Mouse (Mus musculus) CH12.LX (cell line): ENCODE results near the gene Lpo. TPM values are rescaled to one million over a fixed set of nuclear protein-coding genes. Genes with fewer than 3 reads are reported as not detected.

Experiments used
- DNase-seq: peaks from one replicate; pipeline ENCODE4 v3.0.0-alpha.2; 2013; ENCODE audit errors: extremely low read depth
- H3K27ac ChIP-seq: 2 replicates; pipeline ENCODE4 v1.5.1; 2012; ENCODE audit warnings: low read depth, mild to moderate bottlenecking, control low read depth, moderate library complexity; ENCODE audit not compliant: insufficient read depth
- H3K27me3 ChIP-seq: replicated peaks from 2 replicates; pipeline ENCODE3; 2012; ENCODE audit warnings: inconsistent platforms
- H3K36me3 ChIP-seq, 2 experiments: replicated peaks in 1 of 2; 2 replicates each; pipeline versions ENCODE3 to v1.6.1; 2012; ENCODE audit warnings: inconsistent platforms in 1 of 2, low read length in 1 of 2, mild to moderate bottlenecking in 1 of 2, mixed read lengths in 1 of 2, moderate library complexity in 1 of 2; ENCODE audit not compliant: control insufficient read depth in 1 of 2, insufficient read depth in 1 of 2
- H3K4me1 ChIP-seq, 2 experiments: 2 replicates each; pipeline ENCODE4 v1.6.1; 2012; ENCODE audit warnings: inconsistent platforms in 1 of 2, moderate library complexity in 1 of 2; ENCODE audit not compliant: insufficient read depth in 2 of 2, control insufficient read depth in 1 of 2
- H3K4me2 ChIP-seq: 2 replicates; pipeline ENCODE4 v1.6.1; 2012; ENCODE audit warnings: low read depth, mild to moderate bottlenecking, control low read depth; ENCODE audit not compliant: poor library complexity, insufficient read depth, severe bottlenecking
- H3K4me3 ChIP-seq, 3 experiments: fragments of 150-350 bp in 1 of 3; sonication (generic) in 1 of 3; replicated peaks in 1 of 3; 2 replicates each; pipeline versions ENCODE3 to v1.5.1; 2011 to 2012; ENCODE audit warnings: low read depth in 2 of 3, low read length in 2 of 3, mild to moderate bottlenecking in 2 of 3, moderate library complexity in 2 of 3, control low read depth in 1 of 3, improper control_type of control experiment in 1 of 3, inconsistent platforms in 1 of 3, mixed read lengths in 1 of 3; ENCODE audit not compliant: poor library complexity in 1 of 3
- H3K79me2 ChIP-seq: replicated peaks from 2 replicates; pipeline ENCODE4 v1.6.1; 2012; ENCODE audit warnings: mild to moderate bottlenecking, moderate library complexity; ENCODE audit not compliant: control insufficient read depth, poor library complexity, insufficient read depth, severe bottlenecking; ENCODE audit errors: extremely low read depth
- H3K9ac ChIP-seq: 2 replicates; pipeline ENCODE4 v1.6.1; 2012; ENCODE audit warnings: low read depth, mild to moderate bottlenecking, control low read depth, moderate library complexity; ENCODE audit not compliant: insufficient read depth
- H3K9me3 ChIP-seq: replicated peaks from 2 replicates; pipeline ENCODE3; 2012; ENCODE audit warnings: low read length, inconsistent platforms, mixed read lengths
- CHD2 ChIP-seq: IDR thresholded peaks from 2 replicates; pipeline ENCODE4 v1.6.1; 2011; ENCODE audit warnings: low read length, improper control_type of control experiment
- CTCF ChIP-seq, 2 experiments: IDR thresholded peaks in 1 of 2; conservative IDR thresholded peaks in 1 of 2; 2 replicates each; pipeline ENCODE4 v1.5.1; 2011 to 2012; ENCODE audit warnings: low read depth in 2 of 2, low read length in 2 of 2, improper control_type of control experiment in 1 of 2, inconsistent platforms in 1 of 2, mild to moderate bottlenecking in 1 of 2, moderate library complexity in 1 of 2
- E2F4 ChIP-seq: IDR thresholded peaks from 2 replicates; pipeline ENCODE4 v1.6.1; 2011; ENCODE audit warnings: low read depth, low read length, improper control_type of control experiment; ENCODE audit not compliant: insufficient replicate concordance
- EP300 ChIP-seq: IDR thresholded peaks from 2 replicates; pipeline ENCODE4 v1.6.1; 2011; ENCODE audit warnings: low read length, improper control_type of control experiment
- GABPA ChIP-seq: IDR thresholded peaks from 2 replicates; pipeline ENCODE4 v1.6.1; 2012; ENCODE audit warnings: low read depth, low read length, improper control_type of control experiment, inconsistent platforms; ENCODE audit not compliant: insufficient replicate concordance
- JUN ChIP-seq: IDR thresholded peaks from 2 replicates; pipeline ENCODE4 v1.6.1; 2011; ENCODE audit warnings: low read depth, mild to moderate bottlenecking, low read length, improper control_type of control experiment, moderate library complexity; ENCODE audit not compliant: insufficient read depth
- KAT2A ChIP-seq: IDR thresholded peaks from 2 replicates; pipeline ENCODE4 v1.6.1; 2012; ENCODE audit warnings: low read length, improper control_type of control experiment, inconsistent platforms; ENCODE audit not compliant: insufficient replicate concordance
- MAX ChIP-seq: IDR thresholded peaks from 2 replicates; pipeline ENCODE4 v1.6.1; 2011; ENCODE audit warnings: low read length, improper control_type of control experiment
- MAZ ChIP-seq: IDR thresholded peaks from 2 replicates; pipeline ENCODE4 v1.6.1; 2012; ENCODE audit warnings: low read depth, mild to moderate bottlenecking, inconsistent platforms, low read length, improper control_type of control experiment, moderate library complexity
- MEF2A ChIP-seq: IDR thresholded peaks from 2 replicates; pipeline ENCODE4 v1.6.1; 2014; ENCODE audit warnings: low read depth, mild to moderate bottlenecking, inconsistent platforms, low read length, improper control_type of control experiment, borderline replicate concordance
- MYC ChIP-seq: IDR thresholded peaks from 2 replicates; pipeline ENCODE4 v1.6.1; 2011; ENCODE audit warnings: low read depth, mild to moderate bottlenecking, improper control_type of control experiment, low read length
- NRF1 ChIP-seq: IDR thresholded peaks from 2 replicates; pipeline ENCODE4 v1.6.1; 2014; ENCODE audit warnings: low read depth, mild to moderate bottlenecking, inconsistent platforms, low read length, improper control_type of control experiment, moderate library complexity
- PAX5 ChIP-seq: IDR thresholded peaks from 2 replicates; pipeline ENCODE4 v1.6.1; 2012; ENCODE audit warnings: low read length, inconsistent platforms, mixed read lengths
- SIN3A ChIP-seq: IDR thresholded peaks from 2 replicates; pipeline ENCODE4 v1.6.1; 2012; ENCODE audit warnings: low read length, improper control_type of control experiment, inconsistent platforms
- TCF12 ChIP-seq: IDR thresholded peaks from 2 replicates; pipeline ENCODE4 v1.6.1; 2014; ENCODE audit warnings: low read depth, mild to moderate bottlenecking, inconsistent platforms, low read length, improper control_type of control experiment
- UBTF ChIP-seq: IDR thresholded peaks from 2 replicates; pipeline ENCODE4 v1.6.1; 2012; ENCODE audit warnings: low read depth, mild to moderate bottlenecking, inconsistent platforms, low read length, improper control_type of control experiment, moderate library complexity
- USF1 ChIP-seq: IDR thresholded peaks from 2 replicates; pipeline ENCODE4 v1.6.1; 2014; ENCODE audit warnings: low read depth, mild to moderate bottlenecking, inconsistent platforms, low read length, improper control_type of control experiment
- USF2 ChIP-seq: conservative IDR thresholded peaks from 2 replicates; pipeline ENCODE4 v1.6.1; 2011; ENCODE audit warnings: low read depth, low read length, improper control_type of control experiment
- ZKSCAN1 ChIP-seq: IDR thresholded peaks from 2 replicates; pipeline ENCODE4 v1.6.1; 2012; ENCODE audit warnings: low read depth, inconsistent platforms, low read length, improper control_type of control experiment, borderline replicate concordance
- ZMIZ1 ChIP-seq: IDR thresholded peaks from 2 replicates; pipeline ENCODE4 v1.6.1; 2012; ENCODE audit warnings: low read depth, mild to moderate bottlenecking, inconsistent platforms, low read length, improper control_type of control experiment
- dilution Hi-C: fragments of 300-500 bp; cut with MboI; formaldehyde crosslinking; loops from 2 replicates; pipeline ENCODE4 v1.14.3; 2020; ENCODE audit warnings: low sequenced_read_pairs; ENCODE audit not compliant: extremely low pct_unique_long_range_greater_than_20kb, extremely low pct_ligation_motif_present
- in situ Hi-C: fragments of 300-500 bp; cut with MboI; formaldehyde crosslinking; loops from 3 replicates; pipeline ENCODE4 v1.14.3; 2019; ENCODE audit warnings: low sequenced_read_pairs, low pct_ligation_motif_present, low pct_unique_long_range_greater_than_20kb, mixed read lengths
- polyA plus RNA-seq: library from polyadenylated mRNA; unstranded; fragments of >175 nt; gene quantifications from 2 replicates; pipeline ENCODE4 v1.2.1, GENCODE M21; 2012; ENCODE audit warnings: low read depth; ENCODE audit not compliant: insufficient read length
- total RNA-seq, 2 experiments: library from RNA; depleted of rRNA; stranded (reverse); fragments of 300-350 nt in 1 of 2; fragments of >200 nt in 1 of 2; gene quantifications; 2 replicates each; pipeline ENCODE4 v1.2.3; 2012 to 2014

Gene Lpo
- total and polyA plus RNA-seq, 3 experiments = not detected

DNA sequence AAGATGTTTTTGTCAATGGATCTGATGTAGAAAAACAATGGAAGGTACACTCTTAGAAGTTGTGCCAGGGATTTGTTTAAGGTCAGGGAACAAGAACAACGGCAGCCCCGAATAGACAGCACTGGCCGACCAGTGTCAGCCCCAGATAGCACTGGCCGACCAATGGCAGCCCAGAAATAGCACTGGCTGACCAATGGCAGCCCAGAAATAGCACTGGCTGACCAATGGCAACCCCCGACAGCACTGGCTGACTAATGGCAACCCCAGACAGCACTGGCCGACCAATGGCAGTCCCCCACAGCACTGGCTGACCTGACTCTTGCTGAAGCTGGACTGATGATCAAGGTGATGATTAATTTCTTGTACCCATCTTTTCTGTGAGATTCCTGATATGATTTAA, 19.8 kb upstream of the Lpo start:
- no peak overlapping the region for H3K9ac ChIP-seq
- peaks cover 0 to 18% of the 10 kb centered on the region in 2 experiments; a peak in 2 of 4 replicates for H3K4me1 ChIP-seq
- no peak overlapping the region for H3K4me3 ChIP-seq
- H3K79me2 ChIP-seq = no peaks in the 10 kb centered on the region
- H3K9me3 ChIP-seq = no peaks in the 10 kb centered on the region
- no peak overlapping the region for H3K4me2 ChIP-seq
- H3K27me3 ChIP-seq = no peaks in the 10 kb centered on the region
- H3K36me3 ChIP-seq = peaks cover 0 to 3% of the 10 kb centered on the region in 2 experiments
- dilution Hi-C loops = no loop called here
- no peak for DNase-seq
- H3K27ac ChIP-seq = no peak overlapping the region
- in situ Hi-C loops = no loop called here
- no peak for TF ChIP-seq E2F4
- TF ChIP-seq MAZ = no peak
- no peak for TF ChIP-seq KAT2A
- TF ChIP-seq CHD2 = peak; percentile 80
- TF ChIP-seq NRF1 = 0 out of 2 replicates have a peak, but pooled peaks have one; percentile 18
- no peak for TF ChIP-seq MAX

DNA sequence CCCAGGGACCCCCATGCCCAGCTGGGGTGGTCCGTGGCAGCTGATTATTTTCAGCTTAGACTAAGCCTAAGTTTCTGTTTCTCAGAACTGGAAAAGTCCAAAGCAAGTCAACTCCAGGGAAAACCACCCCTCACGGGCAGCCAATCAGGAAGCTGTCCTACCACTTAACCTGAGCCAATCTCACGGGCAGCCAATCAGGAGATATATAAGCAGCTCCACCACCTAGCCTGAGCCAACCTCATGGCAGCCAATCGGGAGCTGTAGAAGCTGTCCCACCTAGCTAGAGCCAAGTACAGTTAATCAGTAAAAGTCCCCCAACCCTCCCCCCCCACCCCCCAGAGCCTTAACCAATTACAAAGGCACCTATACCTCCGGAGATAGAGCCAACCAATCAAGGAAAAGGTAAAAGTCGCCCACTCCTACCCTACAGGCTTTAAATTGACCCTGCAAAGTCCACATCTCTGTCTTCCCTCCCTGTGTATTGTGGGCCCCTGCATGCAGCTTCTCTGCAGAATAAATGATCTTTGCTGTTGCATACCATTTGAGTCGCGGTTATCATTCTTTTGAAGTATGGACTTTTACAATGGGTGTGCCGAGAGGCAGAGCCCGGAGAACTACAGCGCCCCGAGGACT, 19.0 kb upstream of the Lpo start:
- Histone ChIP-seq H3K79me2 (no peaks in the 10 kb centered on the region), H3K27ac (no peak overlapping the region), H3K27me3 (no peaks in the 10 kb centered on the region), H3K4me1 (peaks cover 0 to 22% of the 10 kb centered on the region in 2 experiments; a peak in 2 of 4 replicates), H3K4me3 (no peak overlapping the region), H3K4me2 (no peak overlapping the region), H3K36me3 (peaks cover 0 to 3% of the 10 kb centered on the region in 2 experiments), H3K9ac (no peak overlapping the region), H3K9me3 (no peaks in the 10 kb centered on the region)
- DNase-seq = no peak
- TF ChIP-seq MEF2A (no peak), E2F4 (no peak), GABPA (no peak), USF2 (no peak), EP300 (no peak), CTCF (conservative IDR thresholded peaks at IDR 0.05 in 1 of 2, IDR thresholded peaks at IDR 0.05 in 1 of 2; ENCODE audit: low read depth in 2 of 2, low read length in 2 of 2) (no peak), CHD2 (no peak), MYC (no peak), JUN (no peak), MAX (no peak), ZMIZ1 (no peak), USF1 (no peak), SIN3A (no peak), TCF12 (no peak), UBTF (no peak), PAX5 (no peak), MAZ (no peak), ZKSCAN1 (no peak)
- in situ Hi-C loops (no loop called here), dilution Hi-C loops (no loop called here)
